Mouse (Mus musculus) heart, embryonic 16.5 days (tissue): ENCODE data around the gene Sh3pxd2a. TPM values are rescaled to one million over a fixed set of nuclear protein-coding genes. Genes with fewer than 3 reads are reported as not detected.

Experiments used
- ATAC-seq: fragments of 200-750 bp; cut with Nextera tagmentation; replicated peaks from 2 replicates; pipeline ENCODE4 v1.8.0; 2017; ENCODE audit warnings: moderate number of reproducible peaks; ENCODE audit not compliant: insufficient read depth, low FRiP score; ENCODE audit errors: extremely low read depth
- H3K27ac ChIP-seq: fragments of 300-500 bp; sonication (generic); 2 replicates; pipeline ENCODE4 v1.5.1; 2014; ENCODE audit warnings: mild to moderate bottlenecking, low read length, control low read depth, moderate library complexity
- H3K27me3 ChIP-seq: fragments of 300-500 bp; sonication (generic); 2 replicates; pipeline ENCODE4 v1.6.1; 2014; ENCODE audit warnings: low read length, mixed read lengths; ENCODE audit not compliant: control insufficient read depth, insufficient read depth
- H3K36me3 ChIP-seq: fragments of 300-500 bp; sonication (generic); 2 replicates; pipeline ENCODE4 v1.6.1; 2014; ENCODE audit not compliant: control insufficient read depth, insufficient read depth
- H3K4me1 ChIP-seq: fragments of 300-500 bp; sonication (generic); 2 replicates; pipeline ENCODE4 v1.6.1; 2014; ENCODE audit warnings: low read length, mixed read lengths; ENCODE audit not compliant: control insufficient read depth, insufficient read depth
- H3K4me2 ChIP-seq: fragments of 300-500 bp; sonication (generic); 2 replicates; pipeline ENCODE4 v1.6.1; 2014; ENCODE audit warnings: low read depth, mild to moderate bottlenecking, control low read depth, low read length
- H3K4me3 ChIP-seq: fragments of 300-500 bp; sonication (generic); 2 replicates; pipeline ENCODE4 v1.5.1; 2014; ENCODE audit warnings: mild to moderate bottlenecking, control low read depth, low read length
- H3K9ac ChIP-seq: fragments of 300-500 bp; sonication (generic); 2 replicates; pipeline ENCODE4 v1.6.1; 2014; ENCODE audit warnings: low read length, control low read depth
- H3K9me3 ChIP-seq: fragments of 300-500 bp; sonication (generic); replicated peaks from 2 replicates; pipeline ENCODE4 v1.6.1; 2016; ENCODE audit warnings: low read length; ENCODE audit not compliant: control insufficient read depth
- WGBS: fragments of 180-500 bp; shearing (Covaris S2); extraction: QIAGEN DNeasy Blood & Tissue Kit; methylation state at CpG from one replicate; pipeline ENCODE4 v1.1.7; 2014; 5-methylcytosine and 5-hydroxymethylcytosine counted together
- polyA plus RNA-seq: library from polyadenylated mRNA; unstranded; fragments of >200 nt; fragmentation: Nextera tagmentation; extraction: Ambion mirVana; gene quantifications from 2 replicates; pipeline ENCODE4 v1.2.1, GENCODE M21; 2015

The Sh3pxd2a gene
- polyA plus RNA-seq, 1 experiment from 2014 or later = 4.5 TPM

DNA sequence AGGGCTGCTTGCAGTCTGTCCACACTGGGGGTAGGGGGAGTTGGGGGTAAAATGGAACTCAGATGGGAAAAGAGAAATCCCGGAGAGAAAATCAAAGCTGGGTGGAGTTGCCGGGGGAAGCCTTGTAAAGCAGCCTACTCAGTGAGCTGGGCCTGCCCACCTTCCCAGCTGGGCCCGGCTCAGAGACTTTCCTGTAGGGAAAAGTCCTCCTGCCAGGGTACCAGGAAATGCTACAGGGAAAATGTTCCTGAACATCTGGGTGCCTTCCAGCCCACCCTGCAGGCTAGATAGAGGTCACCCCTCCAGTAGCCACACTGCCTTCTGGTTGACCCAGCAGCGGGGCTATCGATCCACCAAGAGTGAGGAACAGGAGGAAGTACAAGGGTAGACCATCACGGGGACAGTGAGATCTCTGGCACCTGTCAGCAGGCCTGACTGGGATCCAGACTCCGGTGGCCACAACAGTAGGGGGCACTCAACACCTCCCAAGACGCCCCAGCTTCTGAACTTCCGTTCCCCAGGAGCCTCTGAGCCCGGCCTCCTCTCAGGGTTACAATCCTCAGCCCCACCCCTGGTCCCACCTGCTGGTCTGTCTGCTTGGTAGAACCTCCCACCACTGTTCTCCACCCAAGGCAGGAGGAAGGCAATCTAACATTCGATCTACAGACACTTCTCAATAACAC, 51.5 kb downstream of the Sh3pxd2a start:
- H3K4me1 ChIP-seq = peaks cover 33% of the 10 kb centered on the region
- H3K9me3 ChIP-seq = no peaks in the 10 kb centered on the region
- H3K9ac ChIP-seq = no peak overlapping the region
- WGBS = 57% methylated on average over 11 of the region's 11 CpGs
- 0 out of 2 replicates have a peak, but pooled peaks have one; percentile 15 for ATAC-seq
- 0 out of 2 replicates have a peak, but pooled peaks cover 2% of the 10 kb centered on the region for H3K36me3 ChIP-seq
- no peak overlapping the region for H3K4me2 ChIP-seq
- no peak overlapping the region for H3K4me3 ChIP-seq
- no peaks in the 10 kb centered on the region for H3K27me3 ChIP-seq
- no peak overlapping the region for H3K27ac ChIP-seq

DNA sequence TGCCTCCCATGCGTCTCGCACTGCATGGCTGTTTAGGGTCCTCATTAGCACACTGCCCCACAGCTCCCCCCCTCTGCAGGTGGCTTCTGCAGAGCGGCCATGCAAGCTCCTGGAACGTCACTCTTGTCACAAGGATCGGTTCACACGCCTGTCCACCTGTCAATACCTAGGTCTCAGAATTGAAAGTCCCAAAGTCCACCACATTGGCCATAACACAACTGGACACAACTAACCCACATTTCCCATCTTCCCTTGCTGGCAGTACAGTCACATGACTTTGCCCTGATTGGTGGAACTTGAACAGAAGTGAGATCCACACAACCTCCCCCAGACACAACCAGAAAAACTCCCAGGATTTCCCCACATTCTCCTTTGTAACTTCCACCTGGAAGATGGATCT, 53.9 kb downstream of the Sh3pxd2a start:
- Histone ChIP-seq H3K27ac (no peak overlapping the region), H3K36me3 (0 out of 2 replicates have a peak, but pooled peaks cover 3% of the 10 kb centered on the region), H3K27me3 (no peaks in the 10 kb centered on the region), H3K4me1 (peaks cover 40% of the 10 kb centered on the region), H3K4me2 (no peak overlapping the region), H3K9ac (no peak overlapping the region), H3K9me3 (no peaks in the 10 kb centered on the region), H3K4me3 (no peak overlapping the region)
- 90% methylated on average over 6 of the region's 6 CpGs for WGBS
- ATAC-seq = no peak

- H3K27me3 ChIP-seq = no peaks in the 10 kb centered on the region
- H3K4me2 ChIP-seq = no peak overlapping the region
- H3K4me1 ChIP-seq = peaks cover 28% of the 10 kb centered on the region
- H3K27ac ChIP-seq = no peak overlapping the region
- H3K4me3 ChIP-seq = no peak overlapping the region
- no peaks in the 10 kb centered on the region for H3K9me3 ChIP-seq
- 0 out of 2 replicates have a peak, but pooled peaks cover 3% of the 10 kb centered on the region for H3K36me3 ChIP-seq
- H3K9ac ChIP-seq = no peak overlapping the region
- no peak for ATAC-seq
These were observed 55.1 kb downstream of the Sh3pxd2a start for GRCm38 (mm10) chr19:47409142-47409541.

- H3K4me1 ChIP-seq = peaks cover 28% of the 10 kb centered on the region
- 0 out of 2 replicates have a peak, but pooled peaks have one; percentile 37 for ATAC-seq
- no peak overlapping the region for H3K9ac ChIP-seq
- 0 out of 2 replicates have a peak, but pooled peaks cover 3% of the 10 kb centered on the region for H3K36me3 ChIP-seq
- no peak overlapping the region for H3K4me2 ChIP-seq
- peak overlapping the region; percentile 26; the same call in 1 of the 2 replicates for H3K27ac ChIP-seq
- no peaks in the 10 kb centered on the region for H3K9me3 ChIP-seq
- 60% methylated on average over 7 of the region's 7 CpGs for WGBS
- no peaks in the 10 kb centered on the region for H3K27me3 ChIP-seq
- H3K4me3 ChIP-seq = no peak overlapping the region
These were observed 55.5 kb downstream of the Sh3pxd2a start for GRCm38 (mm10) chr19:47408656-47409055.

DNA sequence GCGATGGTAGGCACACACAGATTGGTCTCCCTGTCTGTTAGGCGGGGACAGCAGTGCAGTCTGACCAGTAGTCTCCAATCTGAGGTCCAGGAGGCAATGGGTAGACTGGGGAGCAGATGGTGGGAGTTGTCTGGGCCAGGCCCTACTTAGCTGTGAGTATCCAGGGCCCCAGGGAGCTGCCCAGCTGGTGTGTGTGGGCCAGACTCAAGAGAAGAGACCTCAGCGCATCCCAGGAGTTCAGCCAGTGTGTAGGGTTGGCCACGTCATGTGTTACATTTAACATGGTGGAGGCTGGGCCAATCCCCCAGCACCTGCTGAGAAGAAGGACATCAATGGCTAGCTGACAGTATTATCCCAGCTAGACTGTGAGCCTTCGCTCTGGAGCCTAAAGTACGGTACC, 56.9 kb downstream of the Sh3pxd2a start:
- H3K27ac ChIP-seq = no peak overlapping the region
- H3K4me1 ChIP-seq = peaks cover 33% of the 10 kb centered on the region
- 93% methylated on average over 6 of the region's 6 CpGs for WGBS
- H3K4me3 ChIP-seq = no peak overlapping the region
- H3K9me3 ChIP-seq = no peaks in the 10 kb centered on the region
- ATAC-seq = no peak
- H3K9ac ChIP-seq = no peak overlapping the region
- no peak overlapping the region for H3K4me2 ChIP-seq
- no peaks in the 10 kb centered on the region for H3K27me3 ChIP-seq
- 0 out of 2 replicates have a peak, but pooled peaks cover 3% of the 10 kb centered on the region for H3K36me3 ChIP-seq

DNA sequence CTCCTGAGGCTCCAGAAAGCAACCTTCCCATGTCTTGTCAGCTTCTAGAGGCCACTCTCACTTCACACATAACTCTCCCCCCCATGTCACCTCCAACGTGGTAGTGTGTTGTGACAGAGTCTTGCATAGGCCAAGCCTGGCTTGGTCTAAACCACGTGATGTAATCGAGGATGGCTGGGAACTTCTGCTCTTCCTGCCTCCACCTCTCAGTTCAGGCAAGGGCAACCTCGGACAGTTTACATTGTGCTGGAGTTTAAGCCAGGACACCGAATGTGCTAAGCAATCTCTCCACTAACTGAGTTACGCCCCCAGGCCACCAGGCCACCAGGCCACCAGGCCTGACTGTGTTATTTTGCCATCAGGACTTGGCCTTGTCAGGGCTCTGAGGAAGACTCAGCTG, 57.7 kb downstream of the Sh3pxd2a start:
- WGBS = 46% methylated on average over 6 of the region's 6 CpGs
- H3K4me1 ChIP-seq = peaks cover 40% of the 10 kb centered on the region
- no peak for ATAC-seq

GRCm38 (mm10) chr19:47405548-47405947, 58.7 kb downstream of the Sh3pxd2a start:
- H3K9me3 ChIP-seq = no peaks in the 10 kb centered on the region
- no peak for ATAC-seq
- 79% methylated on average over 8 of the region's 8 CpGs for WGBS
- 0 out of 2 replicates have a peak, but pooled peaks cover 3% of the 10 kb centered on the region for H3K36me3 ChIP-seq
- no peak overlapping the region for H3K9ac ChIP-seq
- no peaks in the 10 kb centered on the region for H3K27me3 ChIP-seq
- H3K4me2 ChIP-seq = no peak overlapping the region
- peaks cover 41% of the 10 kb centered on the region for H3K4me1 ChIP-seq
- H3K27ac ChIP-seq = no peak overlapping the region
- no peak overlapping the region for H3K4me3 ChIP-seq

More for the DNA sequence above, 57.7 kb downstream of the Sh3pxd2a start:
- H3K4me3 ChIP-seq = no peak overlapping the region
- H3K9me3 ChIP-seq = no peaks in the 10 kb centered on the region
- no peak overlapping the region for H3K27ac ChIP-seq
- H3K36me3 ChIP-seq = 0 out of 2 replicates have a peak, but pooled peaks cover 3% of the 10 kb centered on the region
- H3K4me2 ChIP-seq = no peak overlapping the region
- H3K27me3 ChIP-seq = no peaks in the 10 kb centered on the region
- H3K9ac ChIP-seq = no peak overlapping the region

- Histone ChIP-seq H3K27ac (peak overlapping the region; percentile 85), H3K4me3 (no peak overlapping the region), H3K36me3 (0 out of 2 replicates have a peak, but pooled peaks cover 3% of the 10 kb centered on the region), H3K4me1 (peaks cover 41% of the 10 kb centered on the region), H3K9ac (no peak overlapping the region), H3K4me2 (no peak overlapping the region), H3K9me3 (no peaks in the 10 kb centered on the region), H3K27me3 (no peaks in the 10 kb centered on the region)
- no peak for ATAC-seq
- 61% methylated on average over 3 of the region's 3 CpGs for WGBS
These were observed 60.5 kb downstream of the Sh3pxd2a start for GRCm38 (mm10) chr19:47403391-47404379.
